Mouse (Mus musculus): ENCODE measurements at regions not wholly inside any gene's neighbourhood (a gene's known extent, or its start where the extent isn't known, plus 50 kb on each side); places are given as distances from the start of the nearest gene placed in this dataset.

GRCm38 (mm10) chr19:59655321-59655720, 197.1 kb downstream of the Emx2 start:
- TF ChIP-seq SMC3 (IDR thresholded peaks at IDR 0.05; ENCODE audit: low read depth, low read length) (no peak), POLR2A (IDR thresholded peaks at IDR 0.05; ENCODE audit: low read depth, low read length) (no peak)
